Mouse (Mus musculus): ENCODE measurements around the gene Mvd.

GRCm38 (mm10) chr8:122463651-122464640, 20.7 kb upstream of the Mvd start:
- TF ChIP-seq POLR2A (IDR thresholded peaks at IDR 0.05; ENCODE audit: borderline replicate concordance, extremely low read depth, low read depth, low read length) (no peak), CTCF (IDR thresholded peaks at IDR 0.05; ENCODE audit: insufficient read depth, low read length) (no peak)
